Mouse (Mus musculus) naive thymus-derived CD4-positive, alpha-beta T cell, adult 2 months (primary cell): ENCODE results near the gene Ddit4l.
"Not testable (repeated sequence)": the region's sequence is repeated elsewhere in the genome, so short reads cannot be mapped to it uniquely, and the experiment has no call there.

Source experiments
- DNase-seq: peaks from one replicate; pipeline ENCODE4 v3.0.0-alpha.2; 2011; ENCODE audit warnings: low read depth

Ddit4l gene

DNA sequence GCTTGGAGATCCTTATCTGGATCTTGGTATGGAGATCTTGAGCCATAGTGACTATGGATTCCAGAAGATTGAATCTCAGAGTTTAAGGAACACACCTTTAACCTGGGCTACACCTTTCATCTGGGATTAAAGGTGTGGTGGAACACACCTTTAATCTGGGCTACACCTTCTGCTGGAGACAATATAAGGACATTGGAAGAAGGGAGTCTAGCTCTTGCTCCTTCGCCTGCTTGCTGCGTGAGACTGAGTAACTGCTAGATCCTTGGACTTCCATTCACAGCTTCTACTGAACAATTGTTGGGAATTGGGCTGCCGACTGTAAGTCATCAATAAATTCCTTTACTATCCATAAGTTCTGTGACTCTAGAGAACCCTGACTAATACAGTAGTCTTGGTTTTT is at the start of gene Ddit4l:
TSS of gene Ddit4l (plus strand) at position 301 of the 400 bp plus-strand sequence.
- not testable (repeated sequence) for DNase-seq

DNA sequence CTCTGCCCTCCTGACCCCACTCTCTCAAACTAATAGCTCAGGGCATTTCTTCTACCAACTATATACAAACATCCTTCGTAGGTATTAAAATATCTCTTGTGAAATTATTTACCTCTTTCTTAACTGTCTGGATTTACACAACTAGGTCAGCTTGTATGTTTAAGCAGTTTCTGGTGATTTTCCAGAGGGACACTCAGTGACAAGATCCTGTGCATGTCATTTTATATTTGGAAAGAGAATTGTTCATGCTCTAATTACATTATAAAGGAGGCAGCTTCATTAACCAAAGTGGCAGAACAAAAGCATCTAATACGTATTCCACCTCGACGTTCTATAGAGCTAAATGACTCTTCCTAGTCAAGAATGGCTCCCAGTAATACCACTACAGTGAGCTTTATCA is 45.3 kb upstream of the Ddit4l start:
- DNase-seq, result no peak

DNA sequence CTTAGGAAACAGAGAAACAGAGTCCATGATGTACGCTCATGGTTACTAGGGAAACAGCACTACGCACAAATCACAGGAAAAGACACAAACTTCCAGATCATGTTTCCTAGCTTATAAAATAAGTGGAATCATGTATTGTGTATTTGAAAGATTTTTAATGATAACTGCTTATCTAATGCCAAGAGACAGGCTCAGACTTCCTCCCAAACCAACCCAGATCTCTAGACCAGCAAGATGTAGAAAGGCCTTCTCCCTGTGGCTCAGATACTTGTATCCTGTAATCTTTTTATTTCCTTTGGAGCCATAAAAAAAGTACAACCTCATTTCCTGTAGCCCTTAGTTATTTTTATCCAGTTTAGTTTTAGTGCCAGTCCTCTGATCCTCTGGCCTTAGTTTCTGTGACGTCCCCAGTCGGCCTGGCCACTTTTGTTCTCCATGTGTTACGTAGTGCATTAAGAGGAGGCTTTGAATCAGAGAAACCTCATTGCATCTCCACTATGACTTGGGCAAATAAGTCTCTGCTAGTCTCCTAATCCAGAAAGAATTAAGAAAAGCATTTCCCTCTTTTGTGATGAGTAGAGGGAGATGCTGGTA is 34.9 kb upstream of the Ddit4l start:
- DNase-seq, result no peak

DNA sequence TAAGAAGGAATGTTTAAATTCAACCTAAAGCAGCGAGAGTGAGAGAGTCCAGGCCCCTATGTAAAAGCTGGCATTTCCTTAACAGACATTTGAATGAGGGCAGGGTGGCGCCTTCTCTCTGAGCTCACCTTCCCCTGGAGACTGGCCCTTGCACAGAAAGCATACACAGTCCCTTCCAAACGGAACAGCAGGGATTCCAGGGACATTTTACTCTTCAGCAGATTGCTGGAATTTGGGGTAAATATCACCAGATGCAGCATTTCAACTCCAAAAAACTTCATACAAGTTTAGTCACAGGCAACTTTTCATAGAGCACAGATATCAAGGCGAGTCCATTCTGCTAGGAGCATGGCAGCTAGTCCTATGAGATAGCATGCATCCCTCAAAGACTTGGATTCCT is 31.6 kb upstream of the Ddit4l start:
- DNase-seq, result no peak

DNA sequence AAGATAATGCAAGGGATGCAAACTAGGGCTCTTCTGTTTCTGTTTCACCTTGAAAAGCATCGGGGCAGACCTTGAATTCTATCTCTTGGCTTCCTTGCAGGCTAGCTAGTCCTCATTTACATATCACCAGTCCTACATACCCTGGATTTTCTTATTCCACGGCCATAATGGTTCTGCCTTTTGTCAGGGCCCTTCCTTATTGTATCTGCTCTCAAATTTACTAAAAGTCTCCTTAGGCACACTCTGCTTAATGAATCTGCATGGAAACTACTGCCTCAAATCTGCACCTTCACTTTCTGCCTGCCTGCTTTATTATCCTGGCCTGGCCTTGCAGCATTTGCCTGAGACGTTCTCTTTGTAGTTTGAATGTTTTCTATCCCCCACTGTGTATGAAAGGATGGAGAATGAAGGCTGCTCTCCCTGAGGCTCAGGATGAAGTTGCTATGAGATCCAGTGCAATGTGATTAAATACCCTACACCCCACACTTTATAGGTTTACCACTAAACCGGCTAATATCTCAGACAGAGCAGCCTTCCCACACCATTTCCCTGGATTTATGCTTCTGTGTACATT is 27.0 kb upstream of the Ddit4l start:
- no peak for DNase-seq

DNA sequence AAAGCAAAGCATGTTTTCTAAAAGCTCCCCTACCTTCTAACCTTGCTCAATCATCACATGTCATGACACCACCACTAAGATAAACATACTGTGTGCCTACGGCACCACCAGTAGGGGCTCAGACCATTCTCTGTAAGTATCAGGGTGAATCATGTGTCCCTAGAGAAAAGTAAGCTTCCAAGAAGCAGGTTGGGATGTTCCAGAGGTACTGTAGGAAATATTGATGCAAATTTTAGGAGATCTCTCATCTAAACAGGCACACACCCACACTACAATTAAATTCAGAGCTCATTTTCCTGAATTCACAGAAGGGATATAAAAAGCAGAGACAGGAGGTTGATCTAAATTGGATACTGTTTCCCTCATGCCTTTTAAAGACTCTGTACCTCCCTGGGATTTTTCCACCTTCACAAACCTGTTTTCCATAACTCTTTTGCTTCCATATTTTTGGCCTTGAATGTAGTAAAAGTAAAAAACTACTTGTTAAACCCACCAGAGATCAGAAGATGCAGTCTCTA is 12.4 kb upstream of the Ddit4l start:
- no peak for DNase-seq

DNA sequence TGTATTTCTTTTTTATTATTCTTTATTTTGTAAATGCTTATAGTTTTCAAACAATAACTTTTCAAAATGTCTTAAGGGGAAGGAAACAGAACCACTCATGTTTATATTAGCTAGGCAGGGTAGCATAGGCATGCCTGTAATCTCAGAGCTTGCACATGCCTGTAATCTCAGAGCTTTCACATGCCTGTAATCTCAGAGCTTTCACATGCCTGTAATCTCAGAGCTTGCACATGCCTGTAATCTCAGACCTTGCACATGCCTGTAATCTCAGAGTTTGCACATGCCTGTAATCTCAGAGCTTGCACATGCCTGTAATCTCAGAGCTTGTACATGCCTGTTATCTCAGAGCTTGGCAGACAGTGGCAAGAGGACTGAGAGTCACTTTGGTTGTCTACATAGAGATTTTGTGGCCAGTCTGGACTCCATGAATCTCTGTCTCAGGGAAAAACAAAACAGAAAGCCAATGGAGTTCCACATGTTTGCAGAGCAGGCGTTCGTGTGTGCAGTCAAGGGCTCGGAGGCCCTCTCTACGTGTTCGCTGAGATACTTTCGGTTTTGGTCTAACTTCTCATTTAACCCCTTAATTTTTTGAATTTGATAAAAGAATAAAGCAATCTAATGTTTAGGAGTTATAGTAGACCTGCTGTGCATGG is 10.8 kb upstream of the Ddit4l start:
- DNase-seq, result peak; percentile 69

DNA sequence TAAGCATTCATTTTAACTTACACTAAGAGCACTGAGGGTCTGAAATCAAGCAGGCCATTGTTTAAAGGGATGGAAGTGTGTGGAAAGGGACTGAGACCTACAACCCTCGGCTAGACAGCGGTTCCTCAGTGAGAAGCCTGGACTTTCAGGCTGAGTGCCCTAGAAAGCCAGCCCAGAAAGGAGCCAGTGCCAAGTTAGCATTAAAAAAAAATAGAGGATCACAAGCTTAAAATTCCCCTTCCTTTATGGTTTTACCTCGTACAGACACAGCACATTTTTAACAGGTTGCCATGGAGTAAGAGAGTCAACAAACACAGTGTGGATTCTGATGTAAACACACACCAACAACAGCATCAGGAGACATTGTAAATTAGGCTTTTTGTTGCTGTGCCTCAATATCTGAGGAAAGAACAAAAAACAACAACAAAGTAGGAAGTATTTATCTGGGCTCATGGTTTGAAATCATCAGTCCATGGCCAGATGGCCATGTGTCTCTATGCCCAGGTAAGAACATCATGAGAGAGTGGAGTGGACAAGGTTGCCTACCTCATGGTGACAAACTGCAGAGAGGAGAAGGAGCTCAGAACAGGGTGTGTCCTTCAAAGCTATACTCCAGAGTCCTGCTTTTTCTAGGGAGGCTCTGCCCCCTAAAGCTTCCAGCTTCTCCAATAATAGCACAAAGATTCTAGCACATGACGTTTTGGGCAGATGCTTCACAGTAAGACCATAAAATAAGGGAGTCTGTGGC is 10.1 kb upstream of the Ddit4l start:
- no peak for DNase-seq

DNA sequence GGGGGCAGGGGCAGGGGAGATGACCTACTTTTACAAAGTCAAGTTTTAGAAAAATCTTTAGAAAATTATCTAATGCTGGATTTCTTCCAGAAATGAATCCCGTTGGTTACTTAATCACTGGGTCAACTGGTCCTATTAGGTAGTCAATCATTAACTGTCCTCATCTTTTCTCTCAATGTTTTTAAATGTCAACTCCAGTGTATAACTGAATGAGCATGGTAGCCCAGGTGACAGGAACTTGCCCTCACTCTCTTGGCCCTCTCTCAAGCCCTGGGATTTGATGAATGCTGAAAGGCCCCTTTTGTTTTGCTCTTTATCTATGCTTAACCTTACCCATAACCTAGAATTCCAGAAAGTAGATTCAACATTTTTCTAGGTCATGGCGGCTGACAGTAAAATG is 9.4 kb upstream of the Ddit4l start:
- DNase-seq, result peak; percentile 4

DNA sequence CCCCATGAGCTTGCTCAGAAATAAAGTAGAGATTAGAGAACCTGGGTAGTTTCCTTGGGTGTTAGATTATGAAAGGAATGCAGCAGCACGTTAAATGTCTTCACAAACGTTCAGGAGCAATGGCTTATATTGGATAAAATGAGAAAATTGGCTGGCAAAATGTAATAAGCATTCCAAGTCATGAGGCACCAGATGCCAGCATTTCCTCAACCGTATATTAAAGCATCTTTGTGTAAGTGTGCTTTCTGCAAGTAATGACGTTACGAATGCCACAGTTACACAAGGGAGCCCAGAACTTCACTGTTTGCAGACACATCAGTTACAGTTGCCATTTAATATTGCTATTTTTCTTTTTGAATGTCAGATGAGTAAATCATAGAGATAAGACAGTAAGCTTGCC is 872 bp upstream of the Ddit4l start:
- no peak for DNase-seq

DNA sequence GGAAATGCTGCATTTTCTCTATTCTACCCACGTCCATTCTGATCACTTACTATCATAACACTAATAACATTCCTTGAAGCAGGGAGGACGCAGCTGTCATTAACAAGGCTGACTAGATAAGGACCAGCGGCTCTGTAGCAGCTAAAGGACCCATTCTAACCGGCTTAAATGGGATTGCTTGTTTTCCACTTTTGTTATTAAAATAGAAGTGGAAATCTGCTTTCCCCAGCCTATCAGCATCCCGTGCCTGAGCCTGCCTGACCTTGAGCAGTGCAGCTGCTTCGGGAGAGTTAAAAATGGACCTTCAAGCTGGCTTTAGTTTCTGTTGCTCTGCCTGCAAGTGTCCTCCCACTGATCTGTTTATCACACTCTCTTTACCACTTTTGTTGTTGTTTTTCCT is 679 bp downstream of the Ddit4l start:
- DNase-seq, result no peak

DNA sequence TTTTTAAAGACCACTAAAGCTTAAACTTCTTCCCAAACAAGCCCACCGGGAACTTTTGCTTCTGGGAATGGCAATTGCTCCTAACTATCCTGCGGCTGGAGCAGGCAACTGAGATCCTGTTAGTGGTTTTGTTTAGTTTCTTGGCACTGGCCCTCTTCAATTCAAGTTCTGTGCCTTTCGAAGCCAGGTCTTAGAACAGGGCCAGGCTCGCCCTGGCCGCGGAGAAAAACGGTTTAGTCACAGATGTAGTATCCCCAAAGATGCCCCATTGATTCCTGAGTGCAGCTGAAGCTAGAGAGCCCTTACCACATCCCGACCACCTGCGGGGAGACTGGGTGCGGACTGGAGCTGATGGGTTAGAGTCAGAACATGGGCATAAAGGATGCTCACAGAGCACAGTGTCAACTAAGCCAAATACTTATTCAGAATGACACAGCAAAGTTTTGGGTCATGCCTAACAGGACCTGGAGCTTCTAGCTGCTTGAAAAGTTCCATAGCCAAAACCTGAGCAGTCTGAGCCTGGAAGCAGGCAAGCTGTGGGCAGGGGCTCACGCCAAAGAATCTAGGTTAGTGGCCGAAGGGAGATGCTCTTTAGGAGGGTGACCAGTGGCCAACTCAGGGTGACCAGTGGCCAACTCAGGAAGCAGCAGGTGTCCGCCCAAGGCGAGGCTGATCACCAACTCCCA is 1.6 kb downstream of the Ddit4l start:
- no peak for DNase-seq

DNA sequence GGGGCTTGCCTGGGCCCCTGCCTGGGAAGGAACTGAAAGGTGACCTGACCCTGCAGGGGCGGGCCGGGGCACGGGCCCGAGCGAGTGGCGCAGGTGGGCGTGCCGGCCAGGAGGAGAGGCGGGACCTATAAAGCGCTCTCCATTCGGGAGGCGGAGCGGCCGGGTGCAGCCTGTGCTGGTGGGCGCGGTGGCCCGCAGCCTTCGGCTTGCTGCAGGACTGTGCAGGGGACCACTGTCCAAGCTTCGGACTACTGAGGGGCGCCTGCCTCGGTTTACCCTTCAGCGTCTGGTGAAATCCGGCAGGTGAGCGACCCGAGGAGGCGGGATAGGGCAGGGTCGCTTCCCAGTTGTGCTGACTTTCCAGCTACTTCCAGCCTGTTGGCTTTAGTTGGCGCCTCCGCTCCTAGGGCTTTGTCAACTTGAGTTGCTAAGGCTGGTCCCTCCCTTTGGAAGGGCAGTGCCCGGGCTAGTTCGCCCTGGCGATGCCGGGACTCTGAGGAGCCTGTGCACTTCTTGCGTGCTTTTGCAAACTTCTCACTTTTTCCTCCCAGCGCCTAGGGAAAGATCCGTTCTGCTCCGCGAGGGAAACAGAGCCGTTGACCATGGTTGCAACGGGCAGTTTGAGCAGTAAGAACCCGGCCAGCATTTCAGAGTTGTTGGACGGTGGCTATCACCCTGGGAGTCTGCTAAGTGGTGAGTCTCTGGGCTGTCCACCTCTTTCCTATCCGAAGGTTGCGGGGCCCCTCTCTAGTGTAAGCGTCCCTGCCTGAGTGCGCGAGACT is 2.4 kb downstream of the Ddit4l start:
- no peak for DNase-seq

DNA sequence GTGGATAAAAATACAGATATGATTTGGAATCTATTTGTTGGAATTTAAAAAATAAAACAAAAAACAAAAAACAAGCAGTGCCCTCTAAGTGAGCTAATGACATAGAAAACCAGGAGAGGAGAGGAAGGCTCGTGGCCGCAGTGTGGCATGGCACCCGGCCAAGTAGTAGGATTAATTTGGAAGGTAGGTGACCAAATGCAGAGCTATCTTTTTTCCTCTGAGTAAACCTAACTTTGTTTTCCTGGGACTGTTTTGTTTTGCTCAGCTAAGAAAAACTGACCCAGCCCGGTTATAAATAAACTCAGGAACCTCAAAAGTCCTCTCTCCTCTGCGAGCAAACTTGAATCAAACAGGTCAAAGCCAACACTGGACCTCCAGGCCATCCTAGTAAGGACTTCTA is 3.6 kb downstream of the Ddit4l start:
- no peak for DNase-seq

DNA sequence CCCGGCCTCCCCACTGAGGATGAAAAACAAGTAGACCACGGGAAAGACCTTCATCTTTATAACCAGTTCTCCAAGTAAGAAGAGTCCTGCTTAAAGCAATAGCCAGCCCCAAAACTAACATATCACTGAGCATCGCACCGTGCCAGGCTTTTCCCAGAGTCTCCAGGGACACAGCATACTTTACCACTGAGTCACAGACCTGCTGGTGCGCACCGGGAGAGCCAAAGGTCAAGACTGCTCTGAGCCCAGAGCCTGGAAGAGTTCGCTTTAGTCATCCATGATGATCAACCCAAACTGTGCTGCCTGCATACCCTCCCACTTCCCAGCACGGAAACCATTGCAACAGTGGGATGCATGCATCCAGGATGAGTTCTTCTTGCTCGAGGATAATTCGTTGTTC is 12.3 kb downstream of the Ddit4l start:
- DNase-seq, result no peak

DNA sequence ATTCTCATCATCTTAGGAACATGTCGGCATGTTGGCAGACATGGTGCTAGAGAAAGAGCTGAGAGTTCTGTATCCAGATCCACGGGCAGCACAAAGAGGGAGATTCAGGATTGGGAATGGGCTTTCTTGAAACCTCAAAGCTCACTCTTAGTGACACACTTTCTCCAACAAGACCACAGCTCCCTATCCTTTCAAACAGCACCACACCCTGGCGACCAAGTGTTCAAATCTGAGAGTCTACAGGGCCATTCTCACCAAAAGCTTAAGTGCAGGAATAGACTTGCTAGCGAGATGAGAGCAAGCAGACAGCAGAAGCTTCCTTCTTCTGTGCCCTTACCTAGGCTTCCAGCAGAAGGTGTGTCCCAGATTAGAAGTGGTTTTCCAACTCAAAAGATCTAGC is 15.2 kb downstream of the Ddit4l start:
- DNase-seq, result no peak

DNA sequence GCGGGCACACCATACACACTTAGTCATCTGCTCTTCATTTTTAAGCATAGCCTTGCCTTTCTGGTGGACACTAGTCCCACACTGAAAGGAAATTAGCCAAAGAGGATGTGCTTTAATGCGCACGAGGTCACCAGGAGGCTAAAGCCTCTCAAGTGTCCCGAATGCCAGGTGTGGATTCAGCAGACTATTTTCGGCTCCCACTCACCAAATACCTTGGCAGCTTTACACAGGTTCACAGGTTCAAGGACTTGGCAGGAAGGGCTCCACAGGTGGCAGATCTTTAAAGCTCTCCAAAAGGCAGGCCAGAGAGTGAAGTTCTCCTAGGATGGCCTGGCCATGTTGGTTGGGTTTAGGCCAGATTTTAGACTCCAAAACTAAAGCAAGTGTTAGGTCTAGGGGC is 19.8 kb downstream of the Ddit4l start:
- DNase-seq, result no peak

DNA sequence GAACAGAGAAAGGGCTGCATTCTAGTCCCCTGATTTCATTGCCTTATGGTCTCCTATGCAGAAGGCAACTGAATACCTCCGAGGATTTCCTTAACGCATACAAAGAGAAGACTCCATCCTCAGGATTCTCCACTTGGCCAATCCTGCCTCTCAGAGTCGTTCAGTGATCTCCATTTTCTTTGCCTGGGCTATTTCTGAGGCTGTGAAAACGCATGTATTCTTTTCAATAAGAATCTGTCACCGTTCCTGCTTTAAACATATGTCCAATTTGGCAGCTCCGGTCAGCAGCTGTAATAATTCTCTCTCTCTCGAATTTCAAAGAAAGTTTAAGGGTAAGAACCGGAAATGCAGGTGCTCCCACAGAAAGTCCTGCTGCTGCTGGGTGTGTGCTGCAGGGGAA is 20.7 kb downstream of the Ddit4l start:
- no peak for DNase-seq

DNA sequence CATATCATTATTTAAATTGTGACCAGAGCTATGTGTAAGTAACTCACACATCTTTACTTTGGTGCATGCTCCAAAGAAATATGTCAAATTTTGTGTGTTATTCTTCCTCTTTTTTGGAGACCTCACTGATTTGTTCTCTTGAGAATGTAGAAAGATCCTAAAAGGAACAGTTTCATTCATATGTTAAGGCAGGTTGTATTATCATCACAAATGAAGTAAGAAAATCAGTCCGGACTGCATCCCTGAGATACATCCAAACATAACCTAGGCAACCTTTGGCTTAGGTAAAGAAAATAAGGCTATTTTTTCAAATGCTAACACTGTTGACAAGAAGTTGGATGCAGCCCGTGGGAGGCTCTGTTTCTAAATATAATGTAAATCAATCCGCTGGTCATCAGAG is 21.2 kb downstream of the Ddit4l start:
- DNase-seq, result no peak

DNA sequence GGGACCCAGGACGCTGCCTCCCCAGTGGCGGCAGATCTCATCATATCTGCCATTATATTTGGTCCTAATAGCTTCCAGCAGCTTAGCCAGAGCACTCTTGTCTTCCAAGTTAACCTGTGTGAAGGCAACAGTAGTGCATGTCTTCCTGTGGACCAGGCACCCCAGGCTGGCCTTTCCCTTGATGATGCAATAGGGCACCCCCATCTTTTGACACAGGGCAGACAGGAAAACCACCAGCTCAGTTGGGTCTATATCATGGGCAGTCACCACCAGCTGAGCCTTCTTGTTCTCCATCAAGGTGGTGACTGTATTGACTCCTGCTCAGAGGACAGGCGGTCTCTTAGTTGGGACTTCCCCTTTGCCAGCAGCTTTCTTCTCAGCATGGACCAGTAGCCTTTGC is 22.7 kb downstream of the Ddit4l start:
- DNase-seq, result no peak

DNA sequence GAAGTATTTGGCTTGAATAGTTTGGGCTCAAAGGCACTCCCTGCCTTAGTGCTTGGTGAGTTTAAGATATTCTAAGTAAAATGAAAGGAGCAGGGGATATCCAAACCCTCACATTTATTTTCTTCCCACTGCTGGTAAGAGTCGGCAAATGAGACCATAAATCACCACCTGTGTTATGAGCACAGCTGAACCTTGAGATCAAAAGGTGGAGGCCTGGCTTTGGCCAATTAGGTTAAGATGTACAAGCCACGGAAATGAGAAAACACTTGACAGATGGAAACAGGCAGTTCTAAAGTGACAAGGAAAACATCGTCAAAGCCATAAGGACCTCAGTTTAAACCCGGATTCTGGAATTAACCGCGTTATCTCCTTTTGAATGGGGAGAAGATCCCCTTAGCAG is 23.5 kb downstream of the Ddit4l start:
- DNase-seq, result no peak
